Mouse (Mus musculus) heart, embryonic 16.5 days (tissue): Measurements from ENCODE around the gene Rnd2. TPM values are rescaled to one million over a fixed set of nuclear protein-coding genes. Genes with fewer than 3 reads are reported as not detected.
A peak's percentile ranks its signal among the peaks of the same experiment; 100 is the strongest.

Source experiments
- ATAC-seq: fragments of 200-750 bp; cut with Nextera tagmentation; replicated peaks from 2 replicates; pipeline ENCODE4 v1.8.0; 2017; ENCODE audit warnings: moderate number of reproducible peaks; ENCODE audit not compliant: insufficient read depth, low FRiP score; ENCODE audit errors: extremely low read depth
- H3K27ac ChIP-seq: fragments of 300-500 bp; sonication (generic); 2 replicates; pipeline ENCODE4 v1.5.1; 2014; ENCODE audit warnings: mild to moderate bottlenecking, low read length, control low read depth, moderate library complexity
- H3K27me3 ChIP-seq: fragments of 300-500 bp; sonication (generic); 2 replicates; pipeline ENCODE4 v1.6.1; 2014; ENCODE audit warnings: low read length, mixed read lengths; ENCODE audit not compliant: control insufficient read depth, insufficient read depth
- H3K36me3 ChIP-seq: fragments of 300-500 bp; sonication (generic); 2 replicates; pipeline ENCODE4 v1.6.1; 2014; ENCODE audit not compliant: control insufficient read depth, insufficient read depth
- H3K4me1 ChIP-seq: fragments of 300-500 bp; sonication (generic); 2 replicates; pipeline ENCODE4 v1.6.1; 2014; ENCODE audit warnings: low read length, mixed read lengths; ENCODE audit not compliant: control insufficient read depth, insufficient read depth
- H3K4me2 ChIP-seq: fragments of 300-500 bp; sonication (generic); 2 replicates; pipeline ENCODE4 v1.6.1; 2014; ENCODE audit warnings: low read depth, mild to moderate bottlenecking, control low read depth, low read length
- H3K4me3 ChIP-seq: fragments of 300-500 bp; sonication (generic); 2 replicates; pipeline ENCODE4 v1.5.1; 2014; ENCODE audit warnings: mild to moderate bottlenecking, control low read depth, low read length
- H3K9ac ChIP-seq: fragments of 300-500 bp; sonication (generic); 2 replicates; pipeline ENCODE4 v1.6.1; 2014; ENCODE audit warnings: low read length, control low read depth
- H3K9me3 ChIP-seq: fragments of 300-500 bp; sonication (generic); replicated peaks from 2 replicates; pipeline ENCODE4 v1.6.1; 2016; ENCODE audit warnings: low read length; ENCODE audit not compliant: control insufficient read depth
- WGBS: fragments of 180-500 bp; shearing (Covaris S2); extraction: QIAGEN DNeasy Blood & Tissue Kit; methylation state at CpG from one replicate; pipeline ENCODE4 v1.1.7; 2014; 5-methylcytosine and 5-hydroxymethylcytosine counted together
- polyA plus RNA-seq: library from polyadenylated mRNA; unstranded; fragments of >200 nt; fragmentation: Nextera tagmentation; extraction: Ambion mirVana; gene quantifications from 2 replicates; pipeline ENCODE4 v1.2.1, GENCODE M21; 2015

The Rnd2 gene
- polyA plus RNA-seq: 7.9 and 8.2 TPM in 2 replicates

- peaks cover 30% of the 10 kb centered on the region for H3K4me1 ChIP-seq
- no peak for ATAC-seq
- H3K9ac ChIP-seq: peak within 1 kb of the TSS; percentile 87
- WGBS: 13% methylated on average over 12 of the region's 12 CpGs
- peaks cover 14% of the 10 kb centered on the region for H3K36me3 ChIP-seq
- peak within 1 kb of the TSS; percentile 93 for H3K4me2 ChIP-seq
- no peaks in the 10 kb centered on the region for H3K9me3 ChIP-seq
- peak within 1 kb of the TSS; percentile 88 for H3K27ac ChIP-seq
- H3K4me3 ChIP-seq: peak within 1 kb of the TSS; percentile 88
- no peaks in the 10 kb centered on the region for H3K27me3 ChIP-seq
Observed at GRCm38 (mm10) chr11:101464211-101465100, at the start of gene Rnd2. Gene Rnd2 (plus strand): TSS chr11:101464999.

- no peak for ATAC-seq
- Histone ChIP-seq H3K36me3 (peaks cover 11% of the 10 kb centered on the region), H3K27ac (no peak overlapping the region), H3K27me3 (no peaks in the 10 kb centered on the region), H3K9ac (no peak overlapping the region), H3K9me3 (no peaks in the 10 kb centered on the region), H3K4me3 (no peak overlapping the region), H3K4me2 (no peak overlapping the region), H3K4me1 (peaks cover 5% of the 10 kb centered on the region)
- WGBS: 77% methylated on average over 2 of the region's 2 CpGs
Observed at GRCm38 (mm10) chr11:101415306-101415705, 49.5 kb upstream of the Rnd2 start.

GRCm38 (mm10) chr11:101416433-101417100, 48.2 kb upstream of the Rnd2 start:
- peaks cover 5% of the 10 kb centered on the region for H3K4me1 ChIP-seq
- WGBS: 1% methylated on average over 11 of the region's 11 CpGs
- H3K36me3 ChIP-seq: peaks cover 9% of the 10 kb centered on the region
- H3K9ac ChIP-seq: peak overlapping the region; percentile 84
- peak overlapping the region; percentile 66 for H3K27ac ChIP-seq
- no peaks in the 10 kb centered on the region for H3K27me3 ChIP-seq
- H3K4me3 ChIP-seq: peak overlapping the region; percentile 82
- no peak for ATAC-seq
- H3K9me3 ChIP-seq: no peaks in the 10 kb centered on the region
- H3K4me2 ChIP-seq: peak overlapping the region; percentile 67

GRCm38 (mm10) chr11:101417101-101417855, 47.5 kb upstream of the Rnd2 start, which contains the start of gene Aarsd1:
Gene Aarsd1 (minus strand): TSS chr11:101417615.
- Histone ChIP-seq H3K4me2 (peak within 1 kb of the TSS; percentile 67), H3K9me3 (no peaks in the 10 kb centered on the region), H3K36me3 (peaks cover 8% of the 10 kb centered on the region; the same call in 1 of the 2 replicates), H3K4me1 (peaks cover 7% of the 10 kb centered on the region), H3K27ac (peak within 1 kb of the TSS; percentile 66), H3K27me3 (no peaks in the 10 kb centered on the region), H3K9ac (peak within 1 kb of the TSS; percentile 84), H3K4me3 (peak within 1 kb of the TSS; percentile 82)
- under 1% methylated on average over 45 of the region's 45 CpGs for WGBS
- peak; percentile 78 for ATAC-seq

- Histone ChIP-seq H3K27me3 (no peaks in the 10 kb centered on the region), H3K9ac (no peak overlapping the region), H3K27ac (no peak overlapping the region), H3K9me3 (no peaks in the 10 kb centered on the region), H3K4me1 (peaks cover 7% of the 10 kb centered on the region), H3K4me2 (no peak overlapping the region), H3K4me3 (no peak overlapping the region), H3K36me3 (peaks cover 8% of the 10 kb centered on the region; the same call in 1 of the 2 replicates)
- no peak for ATAC-seq
- WGBS: 56% methylated on average over 6 of the region's 6 CpGs
Observed at GRCm38 (mm10) chr11:101418991-101419390, 45.8 kb upstream of the Rnd2 start.

GRCm38 (mm10) chr11:101419610-101420009, 45.2 kb upstream of the Rnd2 start:
- Histone ChIP-seq H3K27me3 (no peaks in the 10 kb centered on the region), H3K4me2 (no peak overlapping the region), H3K27ac (no peak overlapping the region), H3K9me3 (no peaks in the 10 kb centered on the region), H3K4me1 (peaks cover 7% of the 10 kb centered on the region), H3K4me3 (no peak overlapping the region), H3K9ac (no peak overlapping the region), H3K36me3 (peaks cover 8% of the 10 kb centered on the region; the same call in 1 of the 2 replicates)
- 40% methylated on average over 3 of the region's 3 CpGs for WGBS
- ATAC-seq: no peak

- Histone ChIP-seq H3K4me3 (no peak overlapping the region), H3K36me3 (peaks cover 8% of the 10 kb centered on the region; the same call in 1 of the 2 replicates), H3K27ac (no peak overlapping the region), H3K9me3 (no peaks in the 10 kb centered on the region), H3K4me2 (no peak overlapping the region), H3K27me3 (no peaks in the 10 kb centered on the region), H3K4me1 (peaks cover 7% of the 10 kb centered on the region), H3K9ac (no peak overlapping the region)
- ATAC-seq: no peak
- 88% methylated on average over 5 of the region's 5 CpGs for WGBS
Observed at GRCm38 (mm10) chr11:101420148-101420547, 44.7 kb upstream of the Rnd2 start.

GRCm38 (mm10) chr11:101424105-101424851, 40.5 kb upstream of the Rnd2 start, which contains the start of gene Gm27029:
Gene Gm27029 (minus strand): TSS chr11:101424796.
- Histone ChIP-seq H3K27me3 (no peaks in the 10 kb centered on the region), H3K36me3 (peaks cover 8% of the 10 kb centered on the region; the same call in 1 of the 2 replicates), H3K9me3 (no peaks in the 10 kb centered on the region), H3K4me1 (peaks cover 15% of the 10 kb centered on the region), H3K9ac (peak within 1 kb of the TSS; percentile 94), H3K4me3 (peak within 1 kb of the TSS; percentile 100), H3K27ac (peak within 1 kb of the TSS; percentile 98), H3K4me2 (peak within 1 kb of the TSS; percentile 84)
- ATAC-seq: peak; percentile 81
- WGBS: 2% methylated on average over 23 of the region's 23 CpGs
